Mouse (Mus musculus) liver, embryonic 14.5 days (tissue): ENCODE measurements around the gene Wdfy2.

ENCODE experiments used
- CTCF ChIP-seq: IDR thresholded peaks from 2 replicates; pipeline ENCODE4 v1.5.1; 2016; ENCODE audit warnings: antibody characterized with exemption, low read depth, control low read depth
- EP300 ChIP-seq: IDR thresholded peaks from 2 replicates; pipeline ENCODE4 v1.6.1; 2016; ENCODE audit warnings: antibody characterized with exemption, low read depth

DNA sequence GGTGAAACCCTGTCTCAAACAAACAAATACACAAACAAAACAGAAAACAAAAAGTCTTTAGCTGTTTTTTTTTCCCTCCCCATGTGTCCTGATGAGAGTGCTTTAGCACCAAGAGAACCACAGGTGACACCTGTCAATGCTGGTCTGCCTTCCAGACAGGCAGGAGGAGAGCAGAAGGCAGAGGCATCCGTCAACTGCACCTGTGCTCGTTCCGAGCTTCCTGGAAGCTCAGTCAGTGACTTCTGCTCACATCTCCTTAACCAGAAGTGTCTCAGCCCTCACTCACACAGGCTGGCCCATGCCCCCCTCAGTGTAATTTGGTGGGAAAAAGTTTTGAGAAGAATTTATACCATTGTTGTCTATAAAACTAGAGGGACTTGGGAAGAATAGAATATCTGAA lies 15.4 kb downstream of the Wdfy2 start:
- TF ChIP-seq CTCF (no peak), EP300 (no peak)
